Mouse (Mus musculus) olfactory bulb, adult 2 months (tissue): ENCODE results near the gene Nkpd1.

Source experiments
- CTCF ChIP-seq: fragments of 200-500 bp; IDR thresholded peaks from 2 replicates; pipeline ENCODE4 v1.5.1; 2012; ENCODE audit warnings: low read depth, mild to moderate bottlenecking, low read length, moderate library complexity; ENCODE audit not compliant: insufficient read depth
- POLR2A ChIP-seq: fragments of 200-500 bp; IDR thresholded peaks from 2 replicates; pipeline ENCODE4 v1.6.1; 2012; ENCODE audit warnings: mild to moderate bottlenecking, low read depth, low read length, moderate library complexity; ENCODE audit not compliant: insufficient read depth

- TF ChIP-seq POLR2A = no peak
- TF ChIP-seq CTCF = no peak
These were observed 43.8 kb downstream of the Nkpd1 start for GRCm38 (mm10) chr7:19561431-19561764.
